Mouse (Mus musculus): ENCODE measurements around the gene Gal.

Gene Gal

GRCm38 (mm10) chr19:3414268-3414733 lies at the start of gene Gal:
Gene Gal (minus strand): TSS chr19:3414544.
- no peak for DNase-seq (ENCODE audit: low spot score)

- DNase-seq (ENCODE audit: low spot score) = no peak
Observed at GRCm38 (mm10) chr19:3459986-3460385, 45.6 kb upstream of the Gal start.

- DNase-seq (ENCODE audit: low spot score) = no peak
Observed at GRCm38 (mm10) chr19:3458331-3459099, 44.2 kb upstream of the Gal start.

- no peak for DNase-seq (ENCODE audit: low spot score)
Observed at GRCm38 (mm10) chr19:3457700-3458099, 43.4 kb upstream of the Gal start.

- no peak for DNase-seq (ENCODE audit: low spot score)
Observed at GRCm38 (mm10) chr19:3451649-3452048, 37.3 kb upstream of the Gal start.

- peak; percentile 88 for DNase-seq (ENCODE audit: low spot score)
Observed at GRCm38 (mm10) chr19:3451170-3451569, 36.8 kb upstream of the Gal start.

- no peak for DNase-seq (ENCODE audit: low spot score)
Observed at GRCm38 (mm10) chr19:3450714-3451113, 36.4 kb upstream of the Gal start.

- DNase-seq (ENCODE audit: low spot score) = no peak
Observed at GRCm38 (mm10) chr19:3449248-3449647, 34.9 kb upstream of the Gal start.

- no peak for DNase-seq (ENCODE audit: low spot score)
Observed at GRCm38 (mm10) chr19:3447348-3447747, 33.0 kb upstream of the Gal start.

GRCm38 (mm10) chr19:3441092-3441491 lies 26.7 kb upstream of the Gal start:
- no peak for DNase-seq (ENCODE audit: low spot score)

GRCm38 (mm10) chr19:3440667-3441066 lies 26.3 kb upstream of the Gal start:
- DNase-seq (ENCODE audit: low spot score) = no peak

- DNase-seq (ENCODE audit: low spot score) = no peak
Observed at GRCm38 (mm10) chr19:3437980-3438379, 23.6 kb upstream of the Gal start.

- DNase-seq (ENCODE audit: low spot score) = no peak
Observed at GRCm38 (mm10) chr19:3436840-3437239, 22.5 kb upstream of the Gal start.

GRCm38 (mm10) chr19:3435824-3436223 lies 21.5 kb upstream of the Gal start:
- no peak for DNase-seq (ENCODE audit: low spot score)

- no peak for DNase-seq (ENCODE audit: low spot score)
Observed at GRCm38 (mm10) chr19:3434641-3435040, 20.3 kb upstream of the Gal start.

GRCm38 (mm10) chr19:3434124-3434523 lies 19.8 kb upstream of the Gal start:
- DNase-seq (ENCODE audit: low spot score) = no peak

- no peak for DNase-seq (ENCODE audit: low spot score)
Observed at GRCm38 (mm10) chr19:3431969-3432368, 17.6 kb upstream of the Gal start.

- no peak for DNase-seq (ENCODE audit: low spot score)
Observed at GRCm38 (mm10) chr19:3431066-3431465, 16.7 kb upstream of the Gal start.

GRCm38 (mm10) chr19:3429156-3429816 lies 14.9 kb upstream of the Gal start:
- no peak for DNase-seq (ENCODE audit: low spot score)

GRCm38 (mm10) chr19:3428057-3428830 lies 13.9 kb upstream of the Gal start:
- DNase-seq (ENCODE audit: low spot score) = no peak

GRCm38 (mm10) chr19:3424214-3424613 lies 9.9 kb upstream of the Gal start:
- no peak for DNase-seq (ENCODE audit: low spot score)

GRCm38 (mm10) chr19:3422981-3423380 lies 8.6 kb upstream of the Gal start:
- no peak for DNase-seq (ENCODE audit: low spot score)

GRCm38 (mm10) chr19:3422488-3422887 lies 8.1 kb upstream of the Gal start:
- DNase-seq (ENCODE audit: low spot score) = no peak

All from layer of hippocampus, adult 11-12 months (tissue).